Mouse (Mus musculus): ENCODE results near the gene Ssr2. TPM values are rescaled to one million over a fixed set of nuclear protein-coding genes. Genes with fewer than 3 reads are reported as not detected.
"Not testable (repeated sequence)": the region's sequence is repeated elsewhere in the genome, so short reads cannot be mapped to it uniquely, and the experiment has no call there.

Ssr2 gene
- polyA plus RNA-seq, 1 experiment from 2014 or later, result 337 TPM

GRCm38 (mm10) chr3:88567892-88568291 is 7.8 kb upstream of the Ssr2 start:
- ATAC-seq (ENCODE audit: low read depth) (no peak), DNase-seq (ENCODE audit: low spot score) (no peak)
- Histone ChIP-seq H3K36me3 (ENCODE audit: control insufficient read depth, insufficient read depth, low read length) (peaks cover 73% of the 10 kb centered on the region), H3K9me3 (ENCODE audit: control insufficient read depth, low read length) (no peaks in the 10 kb centered on the region), H3K27ac (replicated peaks; ENCODE audit: low read depth, low read length) (no peak overlapping the region), H3K4me1 (ENCODE audit: control insufficient read depth, insufficient read depth, low read length) (no peaks in the 10 kb centered on the region), H3K27me3 (replicated peaks; ENCODE audit: control insufficient read depth, insufficient read depth, low read length) (no peaks in the 10 kb centered on the region), H3K9ac (ENCODE audit: low read depth, low read length) (no peak overlapping the region), H3K4me2 (ENCODE audit: low read depth, low read length) (no peak overlapping the region), H3K4me3 (ENCODE audit: low read depth, low read length) (no peak overlapping the region)
- 86% methylated on average over 6 of the region's 6 CpGs for WGBS

- no peak overlapping the region for H3K9ac ChIP-seq (ENCODE audit: low read depth, low read length)
- ATAC-seq (ENCODE audit: low read depth) (no peak), DNase-seq (ENCODE audit: low spot score) (no peak)
- H3K4me3 ChIP-seq (ENCODE audit: low read depth, low read length), result no peak overlapping the region
- H3K27me3 ChIP-seq (replicated peaks; ENCODE audit: control insufficient read depth, insufficient read depth, low read length), result no peaks in the 10 kb centered on the region
- WGBS, result 96% methylated on average over 2 of the region's 2 CpGs
- no peak overlapping the region for H3K27ac ChIP-seq (replicated peaks; ENCODE audit: low read depth, low read length)
- no peak overlapping the region for H3K4me2 ChIP-seq (ENCODE audit: low read depth, low read length)
- H3K4me1 ChIP-seq (ENCODE audit: control insufficient read depth, insufficient read depth, low read length), result no peaks in the 10 kb centered on the region
- no peaks in the 10 kb centered on the region for H3K9me3 ChIP-seq (ENCODE audit: control insufficient read depth, low read length)
- peaks cover 66% of the 10 kb centered on the region for H3K36me3 ChIP-seq (ENCODE audit: control insufficient read depth, insufficient read depth, low read length)
These were observed 7.1 kb upstream of the Ssr2 start for GRCm38 (mm10) chr3:88568615-88569014.

GRCm38 (mm10) chr3:88569093-88569492 is 6.6 kb upstream of the Ssr2 start:
- ATAC-seq (ENCODE audit: low read depth) (no peak), DNase-seq (ENCODE audit: low spot score) (no peak)
- Histone ChIP-seq H3K36me3 (ENCODE audit: control insufficient read depth, insufficient read depth, low read length) (peaks cover 61% of the 10 kb centered on the region), H3K4me2 (ENCODE audit: low read depth, low read length) (no peak overlapping the region), H3K27ac (replicated peaks; ENCODE audit: low read depth, low read length) (no peak overlapping the region), H3K27me3 (replicated peaks; ENCODE audit: control insufficient read depth, insufficient read depth, low read length) (no peaks in the 10 kb centered on the region), H3K4me3 (ENCODE audit: low read depth, low read length) (no peak overlapping the region), H3K9me3 (ENCODE audit: control insufficient read depth, low read length) (no peaks in the 10 kb centered on the region), H3K9ac (ENCODE audit: low read depth, low read length) (no peak overlapping the region), H3K4me1 (ENCODE audit: control insufficient read depth, insufficient read depth, low read length) (no peaks in the 10 kb centered on the region)
- WGBS, result 98% methylated on average over 2 of the region's 2 CpGs

- no peaks in the 10 kb centered on the region for H3K27me3 ChIP-seq (replicated peaks; ENCODE audit: control insufficient read depth, insufficient read depth, low read length)
- peaks cover 55% of the 10 kb centered on the region for H3K36me3 ChIP-seq (ENCODE audit: control insufficient read depth, insufficient read depth, low read length)
- no peak overlapping the region for H3K27ac ChIP-seq (replicated peaks; ENCODE audit: low read depth, low read length)
- no peaks in the 10 kb centered on the region for H3K4me1 ChIP-seq (ENCODE audit: control insufficient read depth, insufficient read depth, low read length)
- ATAC-seq (ENCODE audit: low read depth) (no peak), DNase-seq (ENCODE audit: low spot score) (no peak)
- H3K4me3 ChIP-seq (ENCODE audit: low read depth, low read length), result no peak overlapping the region
- 93% methylated on average over 5 of the region's 5 CpGs for WGBS
- H3K9ac ChIP-seq (ENCODE audit: low read depth, low read length), result no peak overlapping the region
- no peak overlapping the region for H3K4me2 ChIP-seq (ENCODE audit: low read depth, low read length)
- no peaks in the 10 kb centered on the region for H3K9me3 ChIP-seq (ENCODE audit: control insufficient read depth, low read length)
These were observed 6.0 kb upstream of the Ssr2 start for GRCm38 (mm10) chr3:88569694-88570093.

- Histone ChIP-seq H3K4me3 (ENCODE audit: low read depth, low read length) (no peak overlapping the region), H3K27me3 (replicated peaks; ENCODE audit: control insufficient read depth, insufficient read depth, low read length) (no peaks in the 10 kb centered on the region), H3K36me3 (ENCODE audit: control insufficient read depth, insufficient read depth, low read length) (peaks cover 49% of the 10 kb centered on the region), H3K27ac (replicated peaks; ENCODE audit: low read depth, low read length) (no peak overlapping the region), H3K9me3 (ENCODE audit: control insufficient read depth, low read length) (no peaks in the 10 kb centered on the region), H3K9ac (ENCODE audit: low read depth, low read length) (no peak overlapping the region), H3K4me1 (ENCODE audit: control insufficient read depth, insufficient read depth, low read length) (no peaks in the 10 kb centered on the region), H3K4me2 (ENCODE audit: low read depth, low read length) (no peak overlapping the region)
- 91% methylated on average over 10 of the region's 10 CpGs for WGBS
- DNase-seq (ENCODE audit: low spot score) (no peak), ATAC-seq (ENCODE audit: low read depth) (no peak)
These were observed 5.3 kb upstream of the Ssr2 start for GRCm38 (mm10) chr3:88570341-88570740.

GRCm38 (mm10) chr3:88571856-88572255 is 3.8 kb upstream of the Ssr2 start:
- ATAC-seq (ENCODE audit: low read depth) (no peak), DNase-seq (ENCODE audit: low spot score) (no peak)
- H3K4me1 ChIP-seq (ENCODE audit: control insufficient read depth, insufficient read depth, low read length), result no peaks in the 10 kb centered on the region
- H3K27me3 ChIP-seq (replicated peaks; ENCODE audit: control insufficient read depth, insufficient read depth, low read length), result no peaks in the 10 kb centered on the region
- no peak overlapping the region for H3K27ac ChIP-seq (replicated peaks; ENCODE audit: low read depth, low read length)
- H3K36me3 ChIP-seq (ENCODE audit: control insufficient read depth, insufficient read depth, low read length), result peaks cover 34% of the 10 kb centered on the region
- no peak overlapping the region for H3K9ac ChIP-seq (ENCODE audit: low read depth, low read length)
- H3K4me2 ChIP-seq (ENCODE audit: low read depth, low read length), result no peak overlapping the region
- H3K9me3 ChIP-seq (ENCODE audit: control insufficient read depth, low read length), result no peaks in the 10 kb centered on the region
- no peak overlapping the region for H3K4me3 ChIP-seq (ENCODE audit: low read depth, low read length)
- WGBS, result 76% methylated on average over 1 of the region's 1 CpGs

GRCm38 (mm10) chr3:88572835-88573234 is 2.8 kb upstream of the Ssr2 start:
- H3K4me2 ChIP-seq (ENCODE audit: low read depth, low read length), result no peak overlapping the region
- no peak for ATAC-seq (ENCODE audit: low read depth)
- WGBS, result 74% methylated on average over 2 of the region's 2 CpGs

GRCm38 (mm10) chr3:88573810-88574209 is 1.9 kb upstream of the Ssr2 start:
- Histone ChIP-seq H3K4me3 (ENCODE audit: low read depth, low read length) (no peak overlapping the region), H3K9ac (ENCODE audit: low read depth, low read length) (no peak overlapping the region), H3K27me3 (replicated peaks; ENCODE audit: control insufficient read depth, insufficient read depth, low read length) (no peaks in the 10 kb centered on the region), H3K36me3 (ENCODE audit: control insufficient read depth, insufficient read depth, low read length) (peaks cover 15% of the 10 kb centered on the region), H3K4me2 (ENCODE audit: low read depth, low read length) (no peak overlapping the region), H3K9me3 (ENCODE audit: control insufficient read depth, low read length) (no peaks in the 10 kb centered on the region), H3K4me1 (ENCODE audit: control insufficient read depth, insufficient read depth, low read length) (no peaks in the 10 kb centered on the region), H3K27ac (replicated peaks; ENCODE audit: low read depth, low read length) (no peak overlapping the region)
- WGBS, result 85% methylated on average over 2 of the region's 2 CpGs
- ATAC-seq (ENCODE audit: low read depth) (no peak), DNase-seq (ENCODE audit: low spot score) (no peak)

More at GRCm38 (mm10) chr3:88572835-88573234, 2.8 kb upstream of the Ssr2 start:
- peaks cover 25% of the 10 kb centered on the region for H3K36me3 ChIP-seq (ENCODE audit: control insufficient read depth, insufficient read depth, low read length)
- H3K9ac ChIP-seq (ENCODE audit: low read depth, low read length), result no peak overlapping the region
- no peak overlapping the region for H3K4me3 ChIP-seq (ENCODE audit: low read depth, low read length)
- no peaks in the 10 kb centered on the region for H3K27me3 ChIP-seq (replicated peaks; ENCODE audit: control insufficient read depth, insufficient read depth, low read length)
- H3K27ac ChIP-seq (replicated peaks; ENCODE audit: low read depth, low read length), result no peak overlapping the region
- no peak for DNase-seq (ENCODE audit: low spot score)
- no peaks in the 10 kb centered on the region for H3K9me3 ChIP-seq (ENCODE audit: control insufficient read depth, low read length)
- no peaks in the 10 kb centered on the region for H3K4me1 ChIP-seq (ENCODE audit: control insufficient read depth, insufficient read depth, low read length)

- H3K27ac ChIP-seq (replicated peaks; ENCODE audit: low read depth, low read length); ATAC-seq (ENCODE audit: low read depth); H3K4me1 ChIP-seq (ENCODE audit: control insufficient read depth, insufficient read depth, low read length); H3K4me3 ChIP-seq (ENCODE audit: low read depth, low read length); H3K27me3 ChIP-seq (replicated peaks; ENCODE audit: control insufficient read depth, insufficient read depth, low read length); H3K4me2 ChIP-seq (ENCODE audit: low read depth, low read length); H3K9ac ChIP-seq (ENCODE audit: low read depth, low read length); DNase-seq (ENCODE audit: low spot score); H3K9me3 ChIP-seq (ENCODE audit: control insufficient read depth, low read length): not testable (repeated sequence)
- peaks cover 21% of the 10 kb centered on the region for H3K36me3 ChIP-seq (ENCODE audit: control insufficient read depth, insufficient read depth, low read length)
- 82% methylated on average over 5 of the region's 5 CpGs for WGBS
These were observed 2.2 kb downstream of the Ssr2 start for GRCm38 (mm10) chr3:88577846-88578245.
